Mouse (Mus musculus) liver, embryonic 14.5 days (tissue): Measurements from ENCODE around the gene Dnajc19. TPM values are rescaled to one million over a fixed set of nuclear protein-coding genes. Genes with fewer than 3 reads are reported as not detected.

ENCODE experiments used
- ATAC-seq: fragments of 200-750 bp; cut with Nextera tagmentation; 2 replicates; pipeline ENCODE4 v1.8.0; 2017; ENCODE audit warnings: moderate number of reproducible peaks, mild to moderate bottlenecking, moderate library complexity; ENCODE audit not compliant: insufficient read depth
- DNase-seq, 3 experiments: peaks; one replicate each; pipeline ENCODE4 v3.0.0-alpha.2; 2012 to 2013; ENCODE audit warnings: low read depth in 3 of 3, low spot score in 3 of 3
- H3K27ac ChIP-seq: fragments of 300-500 bp; sonication (generic); 2 replicates; pipeline ENCODE4 v1.5.1; 2014; ENCODE audit warnings: moderate library complexity, mild to moderate bottlenecking, control low read depth, inconsistent platforms
- H3K27me3 ChIP-seq: fragments of 300-500 bp; sonication (generic); 2 replicates; pipeline ENCODE4 v1.6.1; 2014; ENCODE audit warnings: mild to moderate bottlenecking, low read length, moderate library complexity; ENCODE audit not compliant: control insufficient read depth, insufficient read depth
- H3K36me3 ChIP-seq: fragments of 300-500 bp; sonication (generic); replicated peaks from 2 replicates; pipeline ENCODE4 v1.6.1; 2014; ENCODE audit warnings: low read depth; ENCODE audit not compliant: control insufficient read depth, insufficient read depth
- H3K4me1 ChIP-seq, 2 experiments: fragments of 200-500 bp in 1 of 2; fragments of 300-500 bp in 1 of 2; sonication (generic) in 1 of 2; replicated peaks; 2 replicates each; pipeline ENCODE4 v1.6.1; 2012 to 2014; ENCODE audit warnings: antibody characterized with exemption in 1 of 2, inconsistent platforms in 1 of 2, low read length in 1 of 2; ENCODE audit not compliant: control insufficient read depth in 2 of 2, insufficient read depth in 2 of 2
- H3K4me2 ChIP-seq: fragments of 300-500 bp; sonication (generic); 2 replicates; pipeline ENCODE4 v1.6.1; 2014; ENCODE audit warnings: low read depth, mild to moderate bottlenecking, control low read depth, moderate library complexity
- H3K4me3 ChIP-seq, 2 experiments: fragments of 200-500 bp in 1 of 2; fragments of 300-500 bp in 1 of 2; sonication (generic) in 1 of 2; 2 replicates each; pipeline ENCODE4 v1.5.1; 2012 to 2014; ENCODE audit warnings: low read depth in 2 of 2, low read length in 2 of 2, mild to moderate bottlenecking in 2 of 2, control low read depth in 1 of 2, inconsistent platforms in 1 of 2, moderate library complexity in 1 of 2; ENCODE audit not compliant: insufficient read depth in 1 of 2
- H3K9ac ChIP-seq: fragments of 300-500 bp; sonication (generic); replicated peaks from 2 replicates; pipeline ENCODE4 v1.6.1; 2014; ENCODE audit warnings: mild to moderate bottlenecking, control low read depth, moderate library complexity
- H3K9me3 ChIP-seq: fragments of 300-500 bp; sonication (generic); 2 replicates; pipeline ENCODE4 v1.6.1; 2016; ENCODE audit warnings: low read length, mixed read lengths; ENCODE audit not compliant: control insufficient read depth
- CTCF ChIP-seq: IDR thresholded peaks from 2 replicates; pipeline ENCODE4 v1.5.1; 2016; ENCODE audit warnings: antibody characterized with exemption, low read depth, control low read depth
- EP300 ChIP-seq: IDR thresholded peaks from 2 replicates; pipeline ENCODE4 v1.6.1; 2016; ENCODE audit warnings: antibody characterized with exemption, low read depth
- WGBS: fragments of 180-500 bp; shearing (Covaris S2); extraction: QIAGEN DNeasy Blood & Tissue Kit; methylation state at CpG from one replicate; pipeline ENCODE4 v1.1.7; 2014; ENCODE audit not compliant: insufficient replicate concordance; 5-methylcytosine and 5-hydroxymethylcytosine counted together
- polyA plus RNA-seq, 2 experiments: library from polyadenylated mRNA; depleted of rRNA in 1 of 2; stranded (reverse) in 1 of 2; unstranded in 1 of 2; fragments of >200 nt; fragmentation: Nextera tagmentation in 1 of 2; extraction: Ambion mirVana in 1 of 2; gene quantifications; 2 replicates each; pipeline versions ENCODE4 v1.2.1 to v1.2.3; 2012 to 2014

Dnajc19 gene
- polyA plus RNA-seq, 2 experiments: 73.1 to 209 TPM

- Histone ChIP-seq H3K27me3 (no peaks in the 10 kb centered on the region), H3K9ac (no peak overlapping the region), H3K4me1 (no peaks in the 10 kb centered on the region), H3K4me2 (no peak overlapping the region), H3K27ac (no peak overlapping the region), H3K36me3 (peaks cover 33% of the 10 kb centered on the region), H3K4me3 (no peak overlapping the region), H3K9me3 (no peaks in the 10 kb centered on the region)
- WGBS: 89% methylated on average over 2 of the region's 2 CpGs
- ATAC-seq (no peak), DNase-seq (no peak)
- TF ChIP-seq EP300 (no peak), CTCF (no peak)
Observed at GRCm38 (mm10) chr3:34062352-34062751, 18.8 kb downstream of the Dnajc19 start.

GRCm38 (mm10) chr3:34041990-34042389, 39.1 kb downstream of the Dnajc19 start:
- H3K27ac ChIP-seq: no peak overlapping the region
- no peaks in the 10 kb centered on the region for H3K27me3 ChIP-seq
- H3K4me3 ChIP-seq: no peak overlapping the region
- WGBS: 83% methylated on average over 4 of the region's 4 CpGs
- no peak overlapping the region for H3K4me2 ChIP-seq
- H3K4me1 ChIP-seq: no peaks in the 10 kb centered on the region
- peaks cover 8% of the 10 kb centered on the region for H3K36me3 ChIP-seq
- ATAC-seq (no peak), DNase-seq (no peak)
- H3K9me3 ChIP-seq: no peaks in the 10 kb centered on the region
- no peak overlapping the region for H3K9ac ChIP-seq
- no peak for TF ChIP-seq EP300
- no peak for TF ChIP-seq CTCF

- Histone ChIP-seq H3K9me3 (no peaks in the 10 kb centered on the region), H3K4me1 (no peaks in the 10 kb centered on the region; a peak in 1 of 4 replicates), H3K36me3 (no peaks in the 10 kb centered on the region; the same call in 1 of the 2 replicates), H3K27ac (no peak overlapping the region), H3K27me3 (no peaks in the 10 kb centered on the region), H3K9ac (no peak overlapping the region), H3K4me3 (no peak overlapping the region), H3K4me2 (no peak overlapping the region)
- WGBS: 78% methylated on average over 3 of the region's 3 CpGs
- TF ChIP-seq EP300 (no peak), CTCF (no peak)
- DNase-seq (no peak), ATAC-seq (no peak)
Observed at GRCm38 (mm10) chr3:34035706-34036105, 45.4 kb downstream of the Dnajc19 start.

GRCm38 (mm10) chr3:34034803-34035202, 46.3 kb downstream of the Dnajc19 start:
- H3K36me3 ChIP-seq: no peaks in the 10 kb centered on the region
- H3K27me3 ChIP-seq: no peaks in the 10 kb centered on the region
- 74% methylated on average over 1 of the region's 1 CpGs for WGBS
- DNase-seq (no peak), ATAC-seq (no peak)
- no peak overlapping the region for H3K9ac ChIP-seq
- H3K4me1 ChIP-seq: no peaks in the 10 kb centered on the region; a peak in 1 of 4 replicates
- no peak overlapping the region for H3K27ac ChIP-seq
- TF ChIP-seq EP300: no peak
- TF ChIP-seq CTCF: no peak
- H3K4me2 ChIP-seq: no peak overlapping the region
- no peaks in the 10 kb centered on the region for H3K9me3 ChIP-seq
- H3K4me3 ChIP-seq: no peak overlapping the region

- 60% methylated on average over 3 of the region's 3 CpGs for WGBS
- ATAC-seq (no peak), DNase-seq (no peak)
- Histone ChIP-seq H3K4me3 (no peak overlapping the region), H3K27me3 (no peaks in the 10 kb centered on the region), H3K36me3 (no peaks in the 10 kb centered on the region), H3K4me2 (no peak overlapping the region; the same call in 1 of the 2 replicates), H3K9me3 (no peaks in the 10 kb centered on the region), H3K27ac (no peak overlapping the region), H3K4me1 (no peaks in the 10 kb centered on the region; a peak in 1 of 4 replicates), H3K9ac (no peak overlapping the region)
- TF ChIP-seq CTCF (no peak), EP300 (no peak)
Observed at GRCm38 (mm10) chr3:34033720-34034364, 47.3 kb downstream of the Dnajc19 start.
